Mouse (Mus musculus) thymus, postnatal 14 days (tissue): ENCODE results near the gene Rab6a.
A peak's percentile ranks its signal among the peaks of the same experiment; 100 is the strongest.

Experiments used
- DNase-seq: peaks from one replicate; pipeline ENCODE4 v3.0.0; 2021

Gene Rab6a

DNA sequence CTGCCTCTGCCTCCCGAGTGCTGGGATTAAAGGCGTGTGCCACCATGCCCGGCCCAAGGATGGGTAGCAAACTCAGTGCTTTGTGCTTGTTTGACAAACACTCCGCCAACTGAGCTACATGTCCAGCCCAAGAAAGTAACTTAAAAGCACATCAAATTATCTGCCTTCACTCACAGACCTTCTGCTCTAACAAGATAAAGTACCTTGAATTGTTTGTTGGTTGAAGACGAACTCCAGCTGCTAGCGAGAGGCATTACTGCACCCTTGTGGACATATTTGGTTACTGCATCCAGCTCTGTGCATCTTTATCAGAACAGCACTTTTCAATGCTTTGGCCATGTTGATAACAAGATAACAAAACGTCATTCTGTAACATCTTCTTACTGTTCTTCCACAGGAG lies 77.3 kb downstream of the Rab6a start:
- DNase-seq: peak; percentile 68

DNA sequence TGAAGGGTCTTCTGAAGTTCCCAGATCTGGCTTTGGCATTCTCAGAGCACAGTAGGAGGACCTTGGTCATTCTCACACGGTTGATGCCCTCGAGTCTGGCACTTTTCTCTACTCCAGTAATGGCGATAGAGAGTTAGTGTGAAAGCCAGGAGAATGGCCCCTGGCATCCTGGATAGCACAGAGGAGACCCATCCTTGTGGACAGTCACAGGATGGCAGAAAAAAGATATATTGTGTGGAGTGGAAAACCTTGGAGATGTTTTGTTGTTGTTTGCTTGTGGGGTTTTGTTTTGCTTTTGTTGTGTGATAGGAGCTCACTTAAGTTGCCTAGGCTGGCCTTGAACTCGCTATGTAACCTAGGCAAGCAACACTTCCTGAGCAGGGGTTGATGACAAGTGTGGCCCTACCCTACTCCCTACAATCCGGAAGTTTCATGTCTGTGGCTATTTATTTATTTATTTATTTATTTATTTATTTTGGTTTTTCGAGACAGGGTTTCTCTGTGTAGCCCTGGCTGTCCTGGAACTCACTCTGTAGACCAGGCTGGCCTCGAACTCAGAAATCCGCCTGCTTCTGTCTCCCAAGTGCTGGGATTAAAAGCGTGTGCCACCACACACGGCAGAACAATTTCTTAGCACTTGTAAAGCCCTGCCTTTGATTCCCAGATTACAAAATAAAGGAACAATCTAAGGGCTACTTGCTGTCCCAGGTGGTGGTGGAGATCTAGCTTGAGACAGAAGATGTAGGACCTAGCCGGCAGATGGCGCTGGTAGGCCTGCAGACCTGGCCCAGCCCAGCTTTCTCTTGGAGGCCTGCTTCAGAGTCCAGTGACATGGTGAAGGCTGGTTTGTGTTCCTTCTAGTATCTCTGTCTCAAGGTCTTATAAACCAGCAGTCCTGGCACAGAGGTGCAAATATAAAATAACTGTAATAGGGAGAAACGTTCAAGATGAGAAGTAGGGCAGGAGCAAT lies 78.1 kb downstream of the Rab6a start:
- DNase-seq: peak; percentile 73

DNA sequence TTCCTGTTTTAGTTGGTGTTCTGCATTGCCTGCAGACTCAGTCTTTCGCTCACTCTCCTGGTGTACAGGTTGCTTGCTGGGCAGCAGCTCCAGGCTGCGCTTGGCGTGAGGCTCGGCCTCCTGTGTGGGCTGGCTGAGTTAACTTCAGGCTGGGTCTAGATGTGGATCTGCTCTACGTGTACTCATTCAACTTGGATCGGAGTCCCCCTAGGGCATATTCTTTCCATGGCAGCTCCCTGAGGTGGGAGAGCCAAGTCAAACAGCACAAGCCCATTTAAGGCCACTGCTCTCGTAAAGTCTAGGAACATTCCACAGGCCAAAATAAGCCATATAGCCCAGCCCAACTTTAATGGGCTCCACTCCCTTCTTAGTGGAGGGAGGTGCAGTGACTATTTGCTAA lies 81.3 kb downstream of the Rab6a start:
- no peak for DNase-seq
